Mouse (Mus musculus) intestine, postnatal 0 days (tissue): ENCODE measurements at regions not wholly inside any gene's neighbourhood (a gene's known extent, or its start where the extent isn't known, plus 50 kb on each side); places are given as distances from the start of the nearest gene placed in this dataset. TPM values are rescaled to one million over a fixed set of nuclear protein-coding genes. Genes with fewer than 3 reads are reported as not detected.
A peak's percentile ranks its signal among the peaks of the same experiment; 100 is the strongest.

Experiments
- ATAC-seq: fragments of 200-750 bp; cut with Nextera tagmentation; 2 replicates; pipeline ENCODE4 v1.8.0; 2017; ENCODE audit warnings: mild to moderate bottlenecking, moderate TSS enrichment, moderate library complexity
- H3K27ac ChIP-seq: fragments of 300-500 bp; sonication (generic); 2 replicates; pipeline ENCODE4 v1.5.1; 2014; ENCODE audit warnings: mild to moderate bottlenecking, low read depth, low read length, moderate library complexity
- H3K27me3 ChIP-seq: fragments of 300-500 bp; sonication (generic); replicated peaks from 2 replicates; pipeline ENCODE4 v1.6.1; 2014; ENCODE audit warnings: low read length, mixed read lengths; ENCODE audit not compliant: control insufficient read depth, insufficient read depth
- H3K36me3 ChIP-seq: fragments of 300-500 bp; sonication (generic); 2 replicates; pipeline ENCODE4 v1.6.1; 2014; ENCODE audit warnings: mild to moderate bottlenecking, moderate library complexity; ENCODE audit not compliant: control insufficient read depth, insufficient read depth
- H3K4me1 ChIP-seq: fragments of 300-500 bp; sonication (generic); replicated peaks from 2 replicates; pipeline ENCODE4 v1.6.1; 2014; ENCODE audit warnings: antibody characterized with exemption, low read length, mixed read lengths; ENCODE audit not compliant: control insufficient read depth, insufficient read depth
- H3K4me2 ChIP-seq: fragments of 300-500 bp; sonication (generic); replicated peaks from 2 replicates; pipeline ENCODE4 v1.6.1; 2014; ENCODE audit warnings: low read depth, mild to moderate bottlenecking, moderate library complexity
- H3K4me3 ChIP-seq: fragments of 300-500 bp; sonication (generic); 2 replicates; pipeline ENCODE4 v1.5.1; 2014; ENCODE audit warnings: low read depth, low read length
- H3K9ac ChIP-seq: fragments of 300-500 bp; sonication (generic); 2 replicates; pipeline ENCODE4 v1.6.1; 2014; ENCODE audit warnings: mild to moderate bottlenecking, low read depth, low read length
- H3K9me3 ChIP-seq: fragments of 300-500 bp; sonication (generic); 2 replicates; pipeline ENCODE4 v1.6.1; 2016; ENCODE audit warnings: mixed run types; ENCODE audit not compliant: control insufficient read depth
- CTCF ChIP-seq: sonication (generic); IDR thresholded peaks from 2 replicates; pipeline ENCODE4 v1.5.1; 2016; ENCODE audit warnings: low read depth, mild to moderate bottlenecking, control low read depth, antibody characterized with exemption, moderate library complexity
- WGBS: fragments of 180-500 bp; shearing (Covaris S2); extraction: QIAGEN DNeasy Blood & Tissue Kit; methylation state at CpG from one replicate; pipeline ENCODE4 v1.1.7; 2014; 5-methylcytosine and 5-hydroxymethylcytosine counted together
- microRNA-seq: library from miRNA; unstranded; fragments of <30 nt; microRNA quantifications from one replicate; pipeline ENCODE4, GENCODE M21; 2016

DNA sequence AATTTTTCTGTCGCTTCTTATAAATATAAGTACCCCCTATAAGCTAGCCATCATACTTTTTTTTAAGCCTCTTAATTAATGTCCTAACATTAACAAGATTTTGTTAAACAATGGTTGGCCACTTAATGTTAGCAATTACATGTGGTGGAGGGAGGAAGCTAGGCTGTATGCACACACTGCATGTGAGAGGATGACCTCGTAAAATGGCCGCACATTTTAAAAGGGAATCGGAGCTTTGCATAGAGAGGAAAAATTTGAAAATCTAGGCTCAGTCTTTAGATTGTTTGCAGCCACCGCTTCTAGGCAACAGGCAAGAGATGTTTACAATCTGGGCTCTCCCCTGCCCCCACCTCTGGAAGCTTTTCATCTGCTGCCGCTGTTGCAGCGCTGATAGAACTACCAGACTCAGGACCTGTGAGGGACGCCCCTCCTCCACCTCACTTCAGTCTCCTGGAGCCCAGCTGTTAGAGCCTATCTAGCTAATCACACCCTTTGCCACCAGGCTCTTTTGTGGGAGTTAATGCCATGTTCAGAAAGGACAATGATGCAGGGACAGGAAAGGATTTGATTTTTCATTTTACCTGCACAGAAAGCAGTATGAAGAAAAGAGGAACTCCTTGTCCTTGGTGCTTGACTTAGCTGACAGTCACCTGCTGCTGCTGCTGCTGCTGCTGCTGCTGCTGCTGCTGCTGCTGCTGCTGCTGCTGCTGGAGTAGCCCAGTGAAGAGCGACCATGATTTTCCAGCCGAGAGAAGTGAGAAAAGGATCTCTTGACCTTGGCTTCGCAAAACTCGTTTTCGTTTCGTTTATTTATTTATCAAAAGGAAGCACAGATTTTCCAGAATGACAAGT is 89.7 kb upstream of the Cxxc4 start:
- peaks cover 6% of the 10 kb centered on the region; the same call in 1 of the 2 replicates for H3K4me1 ChIP-seq
- H3K36me3 ChIP-seq: no peaks in the 10 kb centered on the region
- 18% methylated on average over 14 of the region's 14 CpGs for WGBS
- H3K4me3 ChIP-seq: peak overlapping the region; percentile 14; the same call in 1 of the 2 replicates
- no peak for ATAC-seq
- no peak overlapping the region for H3K9ac ChIP-seq
- H3K9me3 ChIP-seq: no peaks in the 10 kb centered on the region
- H3K4me2 ChIP-seq: peak overlapping the region; percentile 56
- TF ChIP-seq CTCF: no peak
- no peak overlapping the region for H3K27ac ChIP-seq
- H3K27me3 ChIP-seq: no peaks in the 10 kb centered on the region

DNA sequence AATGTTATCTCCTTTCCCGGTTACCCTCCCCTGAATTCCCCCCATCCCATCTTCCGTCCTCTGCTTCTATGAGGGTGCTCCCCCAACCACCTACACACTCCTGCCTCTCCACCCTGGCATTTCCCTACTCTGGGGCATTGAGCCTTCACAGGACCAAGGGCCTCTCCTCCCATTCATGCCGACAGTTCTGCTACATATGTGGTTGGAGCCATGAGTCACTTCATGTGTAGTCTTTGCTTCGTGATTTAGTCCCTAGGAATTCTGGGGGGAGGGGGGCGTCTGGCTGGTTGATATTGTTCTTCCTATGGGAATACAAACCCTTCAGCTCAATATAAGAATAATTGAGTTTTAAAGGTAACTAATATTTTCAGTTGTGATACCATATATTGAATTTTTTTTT is 74.0 kb upstream of the Cxxc4 start:
- 87% methylated on average over 5 of the region's 5 CpGs for WGBS
- Histone ChIP-seq H3K9ac (no peak overlapping the region), H3K27me3 (no peaks in the 10 kb centered on the region), H3K4me2 (no peak overlapping the region), H3K36me3 (no peaks in the 10 kb centered on the region), H3K4me1 (no peaks in the 10 kb centered on the region), H3K27ac (no peak overlapping the region), H3K4me3 (no peak overlapping the region), H3K9me3 (no peaks in the 10 kb centered on the region)
- TF ChIP-seq CTCF: no peak
- ATAC-seq: no peak

DNA sequence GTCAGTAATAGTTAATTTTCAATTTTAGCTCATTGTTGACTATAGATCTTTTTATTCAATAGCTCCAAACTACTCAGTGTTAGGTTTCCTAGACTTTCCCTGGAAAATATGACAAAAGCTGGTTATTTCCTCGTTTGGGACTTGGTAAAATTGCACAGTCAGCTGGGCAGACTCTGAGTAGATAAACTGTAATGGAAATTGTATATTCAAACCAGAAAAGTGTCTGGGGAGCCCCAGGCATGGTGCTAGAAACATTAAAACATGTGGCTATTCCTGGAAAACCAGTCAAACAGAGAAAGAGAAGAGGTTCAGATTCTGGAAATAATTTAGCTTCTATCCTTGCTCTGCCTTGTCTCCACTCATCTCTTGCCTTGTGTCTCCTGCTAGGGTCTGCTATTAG is 66.4 kb upstream of the Cxxc4 start:
- 25% methylated on average over 1 of the region's 1 CpGs for WGBS
- Histone ChIP-seq H3K27ac (no peak overlapping the region), H3K4me3 (no peak overlapping the region), H3K27me3 (no peaks in the 10 kb centered on the region), H3K9me3 (no peaks in the 10 kb centered on the region), H3K36me3 (no peaks in the 10 kb centered on the region), H3K9ac (no peak overlapping the region), H3K4me1 (no peaks in the 10 kb centered on the region), H3K4me2 (no peak overlapping the region)
- ATAC-seq: no peak
- no peak for TF ChIP-seq CTCF

DNA sequence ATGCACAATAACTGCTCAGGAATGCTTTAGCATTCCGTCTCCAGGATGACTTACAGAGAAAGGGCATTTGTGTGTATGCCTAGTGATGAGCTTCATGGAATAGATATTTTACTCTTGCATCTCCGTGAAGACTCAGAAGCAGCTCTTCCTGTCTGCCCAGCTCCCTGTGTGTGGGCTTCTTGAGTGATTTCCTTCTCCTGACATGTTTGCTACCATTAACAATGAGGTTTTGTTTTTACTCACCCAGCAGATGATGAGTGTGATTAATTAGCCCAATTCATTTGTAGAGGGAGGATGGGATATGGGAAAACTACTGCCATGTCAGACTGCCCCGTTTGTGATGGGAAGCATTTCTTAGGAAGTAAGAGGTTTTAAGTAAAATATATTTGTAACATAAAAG is 63.9 kb upstream of the Cxxc4 start:
- ATAC-seq: no peak
- no peak for TF ChIP-seq CTCF
- Histone ChIP-seq H3K4me2 (no peak overlapping the region), H3K4me3 (no peak overlapping the region), H3K4me1 (no peaks in the 10 kb centered on the region), H3K9ac (no peak overlapping the region), H3K9me3 (no peaks in the 10 kb centered on the region), H3K27ac (no peak overlapping the region), H3K36me3 (no peaks in the 10 kb centered on the region), H3K27me3 (no peaks in the 10 kb centered on the region)
- 39% methylated on average over 3 of the region's 3 CpGs for WGBS

DNA sequence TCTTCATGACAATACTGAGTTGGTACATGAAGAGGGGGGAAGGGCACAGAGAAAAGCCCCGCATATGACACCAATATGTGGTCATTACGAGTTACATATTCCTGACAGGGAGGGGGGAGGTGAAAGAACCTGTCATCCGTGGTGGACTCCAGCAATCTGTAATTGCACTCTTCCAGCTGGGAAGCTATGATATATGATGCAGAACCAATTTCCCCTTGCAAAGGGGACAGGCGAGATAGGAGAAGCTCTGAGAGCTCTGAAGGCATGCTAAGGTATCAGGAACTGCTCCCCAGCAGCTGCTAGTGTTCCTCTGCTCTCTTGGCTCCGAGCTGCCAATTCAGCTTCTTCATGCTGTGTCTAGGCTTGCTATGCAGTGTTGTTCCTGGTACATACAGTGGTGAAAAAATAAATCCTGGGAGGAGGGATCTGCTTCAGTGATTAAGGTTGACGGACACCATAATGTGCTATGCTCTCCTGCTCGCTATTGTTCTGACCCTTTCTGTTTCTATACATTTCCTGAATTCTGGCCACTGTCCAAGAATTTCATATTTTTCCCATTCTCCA is 57.7 kb upstream of the Cxxc4 start:
- Histone ChIP-seq H3K4me1 (no peaks in the 10 kb centered on the region), H3K9me3 (no peaks in the 10 kb centered on the region)
- ATAC-seq: no peak

DNA sequence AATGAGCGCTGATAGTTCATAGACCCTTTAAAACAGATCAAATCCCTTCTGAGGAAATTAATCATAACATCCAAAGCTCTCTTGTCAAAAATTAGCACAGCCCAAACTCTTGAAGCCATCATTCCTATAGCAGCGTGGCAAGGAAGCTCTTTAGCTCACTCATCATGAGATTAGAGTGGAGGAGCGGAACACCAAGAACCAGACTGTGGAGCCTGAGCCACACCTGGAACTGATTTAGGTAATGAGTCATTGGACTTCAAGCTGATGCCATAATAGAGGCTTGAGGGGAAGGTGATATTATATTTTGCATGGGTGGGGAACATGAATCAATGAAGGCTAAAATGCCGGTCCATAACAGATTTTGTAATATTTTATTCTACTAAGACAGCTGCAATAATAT is 52.2 kb upstream of the Cxxc4 start:
- H3K9me3 ChIP-seq: no peaks in the 10 kb centered on the region
- no peak overlapping the region for H3K4me2 ChIP-seq
- H3K36me3 ChIP-seq: no peaks in the 10 kb centered on the region
- H3K4me1 ChIP-seq: no peaks in the 10 kb centered on the region
- 90% methylated on average over 4 of the region's 4 CpGs for WGBS
- no peaks in the 10 kb centered on the region for H3K27me3 ChIP-seq
- no peak overlapping the region for H3K9ac ChIP-seq
- no peak for ATAC-seq
- TF ChIP-seq CTCF: no peak
- H3K4me3 ChIP-seq: no peak overlapping the region
- H3K27ac ChIP-seq: no peak overlapping the region

More for the DNA sequence above, 57.7 kb upstream of the Cxxc4 start:
- Histone ChIP-seq H3K27me3 (no peaks in the 10 kb centered on the region), H3K4me2 (no peak overlapping the region), H3K9ac (no peak overlapping the region), H3K27ac (no peak overlapping the region), H3K4me3 (no peak overlapping the region), H3K36me3 (no peaks in the 10 kb centered on the region)
- no peak for TF ChIP-seq CTCF
- WGBS: 78% methylated on average over 7 of the region's 7 CpGs

Small RNAs in the stretch of these regions (microRNA-seq; reads per million reads assigned to microRNA genes)
- not detected for gene Gm44361
